Mouse (Mus musculus) midbrain, embryonic 16.5 days (tissue): Measurements from ENCODE around the gene Tle6. TPM values are rescaled to one million over a fixed set of nuclear protein-coding genes. Genes with fewer than 3 reads are reported as not detected.
"Not testable (repeated sequence)": the region's sequence is repeated elsewhere in the genome, so short reads cannot be mapped to it uniquely, and the experiment has no call there.

Source experiments
- ATAC-seq: fragments of 200-750 bp; cut with Nextera tagmentation; 2 replicates; pipeline ENCODE4 v1.8.0; 2017; ENCODE audit warnings: moderate TSS enrichment
- H3K27ac ChIP-seq: fragments of 300-500 bp; sonication (generic); 2 replicates; pipeline ENCODE4 v1.5.1; 2014; ENCODE audit warnings: mild to moderate bottlenecking, low read length, mixed read lengths
- H3K27me3 ChIP-seq: fragments of 300-500 bp; sonication (generic); 2 replicates; pipeline ENCODE4 v1.6.1; 2014; ENCODE audit warnings: low read depth, low read length, mixed read lengths; ENCODE audit not compliant: control insufficient read depth, insufficient read depth
- H3K36me3 ChIP-seq: fragments of 300-500 bp; sonication (generic); 2 replicates; pipeline ENCODE4 v1.6.1; 2014; ENCODE audit warnings: mild to moderate bottlenecking, low read length, moderate library complexity, mixed read lengths; ENCODE audit not compliant: control insufficient read depth, insufficient read depth
- H3K4me1 ChIP-seq: fragments of 300-500 bp; sonication (generic); 2 replicates; pipeline ENCODE4 v1.6.1; 2014; ENCODE audit warnings: mild to moderate bottlenecking, low read length, mixed read lengths; ENCODE audit not compliant: control insufficient read depth, insufficient read depth
- H3K4me2 ChIP-seq: fragments of 300-500 bp; sonication (generic); 2 replicates; pipeline ENCODE4 v1.6.1; 2014; ENCODE audit warnings: mild to moderate bottlenecking, low read length, mixed read lengths
- H3K4me3 ChIP-seq: fragments of 300-500 bp; sonication (generic); 2 replicates; pipeline ENCODE4 v1.5.1; 2014; ENCODE audit warnings: low read depth, mild to moderate bottlenecking, low read length, moderate library complexity, mixed read lengths
- H3K9ac ChIP-seq: fragments of 300-500 bp; sonication (generic); 2 replicates; pipeline ENCODE4 v1.6.1; 2014; ENCODE audit warnings: low read depth, low read length, mixed read lengths
- H3K9me3 ChIP-seq: fragments of 300-500 bp; sonication (generic); replicated peaks from 2 replicates; pipeline ENCODE4 v1.6.1; 2014; ENCODE audit warnings: mild to moderate bottlenecking, low read length, mixed read lengths; ENCODE audit not compliant: control insufficient read depth, poor library complexity, severe bottlenecking
- WGBS: fragments of 180-500 bp; shearing (Covaris S2); extraction: QIAGEN DNeasy Blood & Tissue Kit; methylation state at CpG from one replicate; pipeline ENCODE4 v1.1.7; 2014; 5-methylcytosine and 5-hydroxymethylcytosine counted together
- polyA plus RNA-seq: library from polyadenylated mRNA; unstranded; fragments of >200 nt; fragmentation: Nextera tagmentation; extraction: Ambion mirVana; gene quantifications from 2 replicates; pipeline ENCODE4 v1.2.1, GENCODE M21; 2015

Gene Tle6
- polyA plus RNA-seq: 4.3 and 5.2 TPM in 2 replicates

DNA sequence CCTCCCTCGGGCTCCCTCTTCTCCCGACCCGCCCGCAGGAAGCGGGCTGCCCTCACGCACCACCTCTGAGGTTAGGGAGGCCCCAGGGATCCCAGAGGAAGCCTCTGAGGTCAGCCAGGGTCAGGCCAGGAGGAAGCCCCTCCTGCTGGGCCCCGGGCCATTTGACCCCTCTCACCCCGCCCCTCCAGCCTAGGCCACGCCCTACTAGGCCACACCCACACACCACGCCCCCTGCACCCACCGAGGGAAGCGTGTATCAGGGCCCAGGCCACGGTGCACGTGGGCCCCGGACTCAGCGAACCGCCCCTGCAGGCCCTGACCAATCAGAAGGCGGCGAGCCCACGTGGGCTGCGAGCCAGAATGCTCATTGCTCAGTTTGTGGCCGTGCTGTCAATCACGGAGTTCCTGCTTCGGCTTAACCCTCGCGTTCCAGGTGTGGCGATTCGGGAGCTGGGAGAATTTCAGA is at the start of gene Tle6:
Gene Tle6 (minus strand): TSS at position 336 of the 466 bp plus-strand sequence.
- no peak within 1 kb of the TSS for H3K27ac ChIP-seq

GRCm38 (mm10) chr10:81648803-81649775 is 48.2 kb upstream of the Tle6 start, which contains the start of gene Gm10778:
Gene Gm10778, plus strand, starts transcription at chr10:81649059.
- peak within 1 kb of the TSS; percentile 85 for H3K27ac ChIP-seq
- not testable (repeated sequence) for H3K27me3 ChIP-seq, H3K9me3 ChIP-seq, H3K36me3 ChIP-seq
- H3K4me1 ChIP-seq: peaks cover 11% of the 10 kb centered on the region
- peak within 1 kb of the TSS; percentile 65 for H3K4me2 ChIP-seq
- peak within 1 kb of the TSS; percentile 71 for H3K9ac ChIP-seq
- H3K4me3 ChIP-seq: peak within 1 kb of the TSS; percentile 49
- 3% methylated on average over 31 of the region's 52 CpGs for WGBS
- peak; percentile 95 for ATAC-seq

More for the DNA sequence above, at the start of gene Tle6:
- H3K4me3 ChIP-seq: peak within 1 kb of the TSS; percentile 27
- H3K36me3 ChIP-seq: no peaks in the 10 kb centered on the region
- H3K4me1 ChIP-seq: peaks cover 34% of the 10 kb centered on the region
- no peaks in the 10 kb centered on the region for H3K9me3 ChIP-seq
- H3K9ac ChIP-seq: peak within 1 kb of the TSS; percentile 38; the same call in 1 of the 2 replicates
- H3K27me3 ChIP-seq: peaks cover 7% of the 10 kb centered on the region; the same call in 1 of the 2 replicates
- peak within 1 kb of the TSS; percentile 72 for H3K4me2 ChIP-seq
- WGBS: under 1% methylated on average over 28 of the region's 28 CpGs
- peak; percentile 69 for ATAC-seq

DNA sequence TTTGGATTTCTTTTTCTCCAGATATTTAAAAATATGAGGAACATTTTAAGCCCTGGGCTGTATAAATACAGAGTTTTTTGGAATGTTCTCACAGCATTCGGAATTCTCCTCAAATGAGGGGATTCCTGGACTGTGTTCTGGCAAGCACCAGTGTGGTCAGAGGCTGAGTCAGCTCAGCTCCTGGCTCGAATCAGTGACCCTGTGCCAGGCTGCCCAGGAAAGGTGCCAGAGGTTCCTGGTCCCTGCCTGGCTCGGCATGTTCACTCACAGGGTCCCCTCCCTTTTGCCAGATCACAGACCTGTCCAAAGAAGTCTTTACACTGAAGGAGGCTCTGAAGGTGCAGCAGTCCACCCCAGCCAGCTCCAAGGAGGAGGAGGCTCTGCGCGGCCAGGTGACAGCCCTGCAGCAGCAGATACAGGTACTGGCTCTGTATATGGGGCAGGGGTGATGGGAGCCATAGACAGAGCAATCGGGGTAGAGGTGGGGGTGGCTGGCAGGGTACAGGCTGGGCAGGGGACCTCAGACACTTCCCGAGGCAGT is 45.2 kb upstream of the Tle6 start:
- H3K4me2 ChIP-seq: no peak overlapping the region
- 85% methylated on average over 7 of the region's 7 CpGs for WGBS

GRCm38 (mm10) chr10:81645391-81645790 is 44.5 kb upstream of the Tle6 start:
- Histone ChIP-seq H3K27ac (no peak overlapping the region), H3K36me3 (no peaks in the 10 kb centered on the region), H3K9me3 (no peaks in the 10 kb centered on the region), H3K27me3 (no peaks in the 10 kb centered on the region), H3K4me2 (no peak overlapping the region), H3K9ac (no peak overlapping the region), H3K4me1 (peaks cover 35% of the 10 kb centered on the region), H3K4me3 (no peak overlapping the region)
- no peak for ATAC-seq
- WGBS: 87% methylated on average over 4 of the region's 4 CpGs

More for the DNA sequence above, 45.2 kb upstream of the Tle6 start:
- H3K9me3 ChIP-seq: no peaks in the 10 kb centered on the region
- no peak overlapping the region for H3K9ac ChIP-seq
- H3K27me3 ChIP-seq: no peaks in the 10 kb centered on the region
- H3K4me3 ChIP-seq: no peak overlapping the region
- ATAC-seq: no peak
- H3K27ac ChIP-seq: no peak overlapping the region
- H3K4me1 ChIP-seq: peaks cover 31% of the 10 kb centered on the region
- H3K36me3 ChIP-seq: no peaks in the 10 kb centered on the region

GRCm38 (mm10) chr10:81644716-81645115 is 43.8 kb upstream of the Tle6 start:
- H3K27me3 ChIP-seq: no peaks in the 10 kb centered on the region
- 92% methylated on average over 18 of the region's 18 CpGs for WGBS
- no peaks in the 10 kb centered on the region for H3K36me3 ChIP-seq
- H3K9me3 ChIP-seq: no peaks in the 10 kb centered on the region
- no peak overlapping the region for H3K9ac ChIP-seq
- H3K4me2 ChIP-seq: no peak overlapping the region
- no peak overlapping the region for H3K27ac ChIP-seq
- peaks cover 29% of the 10 kb centered on the region for H3K4me1 ChIP-seq
- no peak for ATAC-seq
- no peak overlapping the region for H3K4me3 ChIP-seq

DNA sequence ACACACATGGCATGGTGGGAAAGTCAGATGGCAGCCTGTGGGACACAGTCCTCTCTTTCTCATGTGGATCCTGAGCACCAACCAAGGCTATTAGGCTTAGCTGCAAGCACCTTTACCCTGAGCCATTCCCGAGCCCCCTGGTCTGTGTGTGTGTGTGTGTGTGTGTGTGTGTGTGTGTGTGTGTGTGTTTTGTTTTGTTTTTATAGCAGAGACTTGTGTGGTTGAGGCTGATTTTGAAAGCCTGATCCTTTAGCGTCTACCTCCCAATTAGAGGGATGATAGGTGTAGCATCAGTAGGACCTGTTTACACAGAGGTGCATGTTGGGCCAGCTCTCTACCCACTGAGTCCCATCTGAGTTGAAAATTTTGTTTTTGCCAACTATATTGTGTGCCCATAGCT is 43.3 kb upstream of the Tle6 start:
- Histone ChIP-seq H3K4me2 (peak overlapping the region; percentile 78), H3K4me3 (peak overlapping the region; percentile 75), H3K36me3 (no peaks in the 10 kb centered on the region), H3K27ac (peak overlapping the region; percentile 92), H3K27me3 (no peaks in the 10 kb centered on the region), H3K9me3 (no peaks in the 10 kb centered on the region), H3K4me1 (peaks cover 29% of the 10 kb centered on the region), H3K9ac (peak overlapping the region; percentile 86)
- WGBS: 66% methylated on average over 2 of the region's 2 CpGs
- no peak for ATAC-seq

- Histone ChIP-seq H3K4me2 (peak overlapping the region; percentile 78), H3K4me1 (peaks cover 29% of the 10 kb centered on the region), H3K4me3 (peak overlapping the region; percentile 75), H3K36me3 (no peaks in the 10 kb centered on the region), H3K27ac (peak overlapping the region; percentile 92), H3K9me3 (no peaks in the 10 kb centered on the region), H3K9ac (peak overlapping the region; percentile 86), H3K27me3 (no peaks in the 10 kb centered on the region)
- peak; percentile 89 for ATAC-seq
- WGBS: 1% methylated on average over 65 of the region's 75 CpGs
Observed at GRCm38 (mm10) chr10:81643449-81644055, 42.7 kb upstream of the Tle6 start.

GRCm38 (mm10) chr10:81642648-81643448 is 42.0 kb upstream of the Tle6 start:
- Histone ChIP-seq H3K9me3 (no peaks in the 10 kb centered on the region), H3K9ac (peak overlapping the region; percentile 86), H3K27me3 (no peaks in the 10 kb centered on the region), H3K36me3 (no peaks in the 10 kb centered on the region), H3K4me1 (peaks cover 26% of the 10 kb centered on the region), H3K27ac (peak overlapping the region; percentile 92), H3K4me2 (peak overlapping the region; percentile 78), H3K4me3 (peak overlapping the region; percentile 75)
- 19% methylated on average over 24 of the region's 24 CpGs for WGBS
- ATAC-seq: peak; percentile 63
